ENCODE assay signal across 19 mouse cellular contexts in genomic region chr2:4566956-4567680, GRCm38 (mm10).
DNase-seq lines count a peak whose midpoint lies in the region; ATAC-seq and TF ChIP-seq lines count a peak whose summit lies in the region.
"Had no signal": no experiment of that assay in that cellular context is flagged by ENCODE, and none has a peak within 500 bp of the region (broad histone marks: within the 10 kb centered on the region; RNA-seq: fewer than 3 reads in every experiment).

No protein-coding gene starts in this region.

- TF ChIP-seq CTCF in gastrocnemius, adult 2 months (IDR thresholded peaks at IDR 0.05), result no peak
- no peak for TF ChIP-seq CTCF in lung, embryonic 14.5 days (IDR thresholded peaks at IDR 0.05; ENCODE audit: low read depth)

- no peaks in the 10 kb centered on the region for H3K27me3 ChIP-seq in lung, embryonic 14.5 days (ENCODE audit: insufficient read depth, low read length)
- H3K27me3 ChIP-seq in midbrain, embryonic 15.5 days (replicated peaks), result no peaks in the 10 kb centered on the region
- H3K27me3 ChIP-seq: embryonic facial prominence, embryonic 12.5 days; heart, embryonic 13.5 days had no signal

- no peaks in the 10 kb centered on the region for H3K9me3 ChIP-seq in lung, embryonic 14.5 days (ENCODE audit: low read depth, low read length)
- H3K9me3 ChIP-seq in midbrain, embryonic 15.5 days, result no peaks in the 10 kb centered on the region
- H3K9me3 ChIP-seq: embryonic facial prominence, embryonic 12.5 days; heart, embryonic 13.5 days had no signal

- H3K36me3 ChIP-seq in lung, embryonic 14.5 days (ENCODE audit: insufficient read depth), result peaks cover 63% of the 10 kb centered on the region
- peaks cover 8% of the 10 kb centered on the region; the same call in 1 of the 2 replicates for H3K36me3 ChIP-seq in midbrain, embryonic 15.5 days (replicated peaks)

- intact Hi-C loops in gastrocnemius, adult 2 months (cut with DNase I), result no loop called here

- no peak for DNase-seq in gastrocnemius, adult 2 months
- no peak for DNase-seq in gastrocnemius, postnatal 10 days
- no peak for DNase-seq in lung, embryonic 14.5 days
- no peak for DNase-seq in lung, postnatal 36 days
- no peak for DNase-seq in ovary, postnatal 14 days (ENCODE audit: low spot score)
- DNase-seq: cerebellum, adult 11 months; gastrocnemius, postnatal 25 days; kidney, adult 2 months; kidney, postnatal 36 days; retina, postnatal 1 day; right cerebral cortex, postnatal 4 days had no signal

- no peak overlapping the region for H3K9ac ChIP-seq in lung, embryonic 14.5 days
- H3K9ac ChIP-seq in midbrain, embryonic 15.5 days, result no peak overlapping the region
- H3K9ac ChIP-seq: embryonic facial prominence, embryonic 12.5 days; heart, embryonic 13.5 days; liver, embryonic 14.5 days had no signal

- 93% methylated on average over 9 of the region's 9 CpGs for WGBS in lung, embryonic 14.5 days
- 94% methylated on average over 9 of the region's 9 CpGs for WGBS in midbrain, embryonic 15.5 days

- no peak overlapping the region for H3K4me2 ChIP-seq in lung, embryonic 14.5 days
- no peak overlapping the region for H3K4me2 ChIP-seq in midbrain, embryonic 15.5 days
- H3K4me2 ChIP-seq: embryonic facial prominence, embryonic 12.5 days; heart, embryonic 13.5 days; midbrain, embryonic 11.5 days had no signal

- peaks cover 20% of the 10 kb centered on the region; the same call in 1 of the 2 replicates for H3K4me1 ChIP-seq in lung, embryonic 14.5 days (ENCODE audit: insufficient read depth)
- H3K4me1 ChIP-seq in midbrain, embryonic 15.5 days, result 0 out of 2 replicates have a peak, but pooled peaks cover 9% of the 10 kb centered on the region

- no peak for ATAC-seq in lung, embryonic 14.5 days (ENCODE audit: insufficient read depth)
- peak; percentile 70 for ATAC-seq in granulocyte monocyte progenitor cell, adult 5-6 weeks (replicated peaks; ENCODE audit: poor library complexity, severe bottlenecking)
- ATAC-seq in megakaryocyte progenitor cell, adult 5-6 weeks (replicated peaks; ENCODE audit: poor library complexity), result peak; percentile 27; the same call in 1 of the 2 replicates
- ATAC-seq in midbrain, embryonic 15.5 days (replicated peaks), result no peak
- ATAC-seq: hindbrain, postnatal 0 days had no signal

- H3K4me3 ChIP-seq in gastrocnemius, adult 2 months, result no peak overlapping the region
- H3K4me3 ChIP-seq in lung, embryonic 14.5 days (ENCODE audit: low read depth, low read length), result no peak overlapping the region
- H3K4me3 ChIP-seq in midbrain, embryonic 15.5 days, result no peak overlapping the region
- H3K4me3 ChIP-seq: embryonic facial prominence, embryonic 12.5 days; heart, embryonic 13.5 days had no signal

- peak overlapping the region; percentile 59; the same call in 1 of the 2 replicates for H3K27ac ChIP-seq in gastrocnemius, adult 2 months
- peak overlapping the region; percentile 76 for H3K27ac ChIP-seq in lung, embryonic 14.5 days (ENCODE audit: low read depth)
- no peak overlapping the region for H3K27ac ChIP-seq in midbrain, embryonic 15.5 days
- H3K27ac ChIP-seq: embryonic facial prominence, embryonic 12.5 days; heart, embryonic 13.5 days; hindbrain, postnatal 0 days had no signal

Comparison
In these comparisons a context has a peak if more than half of its experiments do, and no peak if none do; other contexts are left out.
1. ATAC-seq: peak in granulocyte monocyte progenitor cell, adult 5-6 weeks (single experiment) and megakaryocyte progenitor cell, adult 5-6 weeks (single experiment); none in lung, embryonic 14.5 days (single experiment) and midbrain, embryonic 15.5 days (single experiment).